Mouse (Mus musculus) macrophage (primary cell): ENCODE data around the gene Irf1. TPM values are rescaled to one million over a fixed set of nuclear protein-coding genes. Genes with fewer than 3 reads are reported as not detected.
"Not testable (repeated sequence)": the region's sequence is repeated elsewhere in the genome, so short reads cannot be mapped to it uniquely, and the experiment has no call there.

Source experiments
- H3K27ac ChIP-seq: fragments of 350-480 bp; formaldehyde crosslinking; 2 replicates; pipeline ENCODE4 v1.9.0; 2021
- H3K36me3 ChIP-seq: fragments of 350-480 bp; formaldehyde crosslinking; 2 replicates; pipeline ENCODE4 v1.9.0; 2021; ENCODE audit errors: inconsistent target
- H3K4me3 ChIP-seq: fragments of 350-480 bp; formaldehyde crosslinking; 2 replicates; pipeline ENCODE4 v1.9.0; 2021; ENCODE audit errors: inconsistent target
- H3K79me2 ChIP-seq: fragments of 350-480 bp; formaldehyde crosslinking; 2 replicates; pipeline ENCODE4 v1.9.0; 2021; ENCODE audit errors: inconsistent target
- WGBS: methylation state at CpG from one replicate; pipeline ENCODE4 v1.1.7; 2026; ENCODE audit warnings: inconsistent platforms; ENCODE audit not compliant: missing documents; 5-methylcytosine and 5-hydroxymethylcytosine counted together
- polyA plus RNA-seq: library from polyadenylated mRNA; stranded (reverse); fragments of 250-400 nt; gene quantifications from 3 replicates; pipeline ENCODE4 v1.2.4, GENCODE M21; 2018; ENCODE audit warnings: inconsistent platforms

The Irf1 gene
- polyA plus RNA-seq, 1 experiment from 2014 or later: 77.3 TPM

- Histone ChIP-seq H3K4me3 (no peak overlapping the region), H3K27ac (no peak overlapping the region), H3K79me2 (no peaks in the 10 kb centered on the region), H3K36me3 (no peaks in the 10 kb centered on the region)
- WGBS: 84% methylated on average over 4 of the region's 4 CpGs
Measured at GRCm38 (mm10) chr11:53749306-53749705, 20.5 kb upstream of the Irf1 start.

- 91% methylated on average over 5 of the region's 5 CpGs for WGBS
- no peaks in the 10 kb centered on the region for H3K36me3 ChIP-seq
- H3K27ac ChIP-seq: no peak overlapping the region
- H3K79me2 ChIP-seq: no peaks in the 10 kb centered on the region
- H3K4me3 ChIP-seq: no peak overlapping the region
Measured at GRCm38 (mm10) chr11:53749716-53750352, 20.0 kb upstream of the Irf1 start.

GRCm38 (mm10) chr11:53755011-53755595 is 14.7 kb upstream of the Irf1 start:
- no peaks in the 10 kb centered on the region for H3K79me2 ChIP-seq
- H3K4me3 ChIP-seq: no peak overlapping the region
- WGBS: 82% methylated on average over 9 of the region's 12 CpGs
- no peaks in the 10 kb centered on the region for H3K36me3 ChIP-seq
- H3K27ac ChIP-seq: no peak overlapping the region

GRCm38 (mm10) chr11:53757612-53758011 is 12.2 kb upstream of the Irf1 start:
- no peaks in the 10 kb centered on the region for H3K36me3 ChIP-seq
- H3K27ac ChIP-seq: no peak overlapping the region
- WGBS: 95% methylated on average over 4 of the region's 4 CpGs
- H3K4me3 ChIP-seq: no peak overlapping the region
- H3K79me2 ChIP-seq: no peaks in the 10 kb centered on the region

- H3K27ac ChIP-seq: not testable (repeated sequence)
- 89% methylated on average over 7 of the region's 9 CpGs for WGBS
Measured at GRCm38 (mm10) chr11:53758033-53758432, 11.8 kb upstream of the Irf1 start.

GRCm38 (mm10) chr11:53758791-53759351 is 10.9 kb upstream of the Irf1 start:
- Histone ChIP-seq H3K79me2 (no peaks in the 10 kb centered on the region), H3K27ac (no peak overlapping the region), H3K4me3 (no peak overlapping the region), H3K36me3 (no peaks in the 10 kb centered on the region)
- 70% methylated on average over 6 of the region's 6 CpGs for WGBS

More at GRCm38 (mm10) chr11:53758033-53758432, 11.8 kb upstream of the Irf1 start:
- H3K36me3 ChIP-seq, H3K4me3 ChIP-seq, H3K79me2 ChIP-seq: not testable (repeated sequence)

- 88% methylated on average over 22 of the region's 22 CpGs for WGBS
- Histone ChIP-seq H3K36me3 (no peaks in the 10 kb centered on the region), H3K27ac (no peak overlapping the region), H3K4me3 (no peak overlapping the region), H3K79me2 (no peaks in the 10 kb centered on the region)
Measured at GRCm38 (mm10) chr11:53759545-53760406, 10.0 kb upstream of the Irf1 start.

GRCm38 (mm10) chr11:53761284-53761683 is 8.5 kb upstream of the Irf1 start:
- Histone ChIP-seq H3K79me2 (no peaks in the 10 kb centered on the region), H3K36me3 (no peaks in the 10 kb centered on the region), H3K27ac (no peak overlapping the region), H3K4me3 (no peak overlapping the region)
- 95% methylated on average over 5 of the region's 5 CpGs for WGBS

GRCm38 (mm10) chr11:53761822-53762221 is 8.0 kb upstream of the Irf1 start:
- H3K4me3 ChIP-seq: no peak overlapping the region
- H3K27ac ChIP-seq: no peak overlapping the region
- 100% methylated on average over 2 of the region's 2 CpGs for WGBS
- H3K36me3 ChIP-seq: no peaks in the 10 kb centered on the region
- no peaks in the 10 kb centered on the region for H3K79me2 ChIP-seq

- Histone ChIP-seq H3K79me2 (no peaks in the 10 kb centered on the region), H3K4me3 (peak overlapping the region; percentile 36), H3K36me3 (no peaks in the 10 kb centered on the region), H3K27ac (peak overlapping the region; percentile 93)
- 42% methylated on average over 2 of the region's 2 CpGs for WGBS
Measured at GRCm38 (mm10) chr11:53762426-53762825, 7.4 kb upstream of the Irf1 start.

- H3K27ac ChIP-seq: peak overlapping the region; percentile 93
- H3K79me2 ChIP-seq: no peaks in the 10 kb centered on the region
- H3K4me3 ChIP-seq: peak overlapping the region; percentile 36
- WGBS: 2% methylated on average over 23 of the region's 23 CpGs
- H3K36me3 ChIP-seq: no peaks in the 10 kb centered on the region
Measured at GRCm38 (mm10) chr11:53762827-53763495, 6.9 kb upstream of the Irf1 start.

- Histone ChIP-seq H3K79me2 (no peaks in the 10 kb centered on the region), H3K4me3 (peak overlapping the region; percentile 36), H3K36me3 (no peaks in the 10 kb centered on the region), H3K27ac (peak overlapping the region; percentile 93)
- WGBS: under 1% methylated on average over 33 of the region's 33 CpGs
Measured at GRCm38 (mm10) chr11:53763496-53764140, 6.2 kb upstream of the Irf1 start.

- H3K36me3 ChIP-seq: no peaks in the 10 kb centered on the region
- H3K79me2 ChIP-seq: no peaks in the 10 kb centered on the region
- WGBS: 85% methylated on average over 5 of the region's 5 CpGs
- no peak overlapping the region for H3K4me3 ChIP-seq
- peak overlapping the region; percentile 93 for H3K27ac ChIP-seq
Measured at GRCm38 (mm10) chr11:53764581-53764980, 5.2 kb upstream of the Irf1 start.
